Mouse (Mus musculus): ENCODE measurements around the gene Klk1. TPM values are rescaled to one million over a fixed set of nuclear protein-coding genes. Genes with fewer than 3 reads are reported as not detected.
"Not testable (repeated sequence)": the region's sequence is repeated elsewhere in the genome, so short reads cannot be mapped to it uniquely, and the experiment has no call there.

Klk1 gene
- total RNA-seq (2014; rRNA removed) (not detected in 2 replicates), polyA plus RNA-seq (2015; fragmentation: Nextera tagmentation; extraction: Ambion mirVana) (not detected in 2 replicates)

DNA sequence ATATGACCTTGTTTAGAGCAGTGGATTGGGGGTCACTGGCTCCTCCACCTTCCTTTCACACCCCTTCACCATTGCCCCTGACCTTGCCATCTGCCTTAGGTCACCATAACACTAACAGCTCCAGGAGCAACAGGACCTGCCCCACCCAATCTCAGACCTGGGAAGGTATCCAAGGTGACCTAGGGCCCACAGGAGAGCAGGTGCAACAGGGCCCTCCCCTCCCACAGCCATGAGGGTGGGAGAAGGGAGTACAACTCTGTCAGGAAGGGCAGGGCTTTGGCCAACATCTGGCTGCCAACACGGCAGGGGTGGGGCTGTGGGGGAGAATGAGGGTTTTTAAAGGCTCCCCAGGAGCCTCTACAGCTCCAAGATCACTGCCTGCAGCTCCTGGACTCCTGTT lies at the start of gene Klk1:
TSS of gene Klk1 (plus strand) at position 285 of the 400 bp plus-strand sequence.
- no peak for ATAC-seq
- no peak for TF ChIP-seq CTCF (IDR thresholded peaks at IDR 0.05; ENCODE audit: low read depth)
- no peak for DNase-seq
- Histone ChIP-seq H3K4me2 (ENCODE audit: low read depth) (no peak within 1 kb of the TSS), H3K27ac (ENCODE audit: low read depth, low read length) (no peak within 1 kb of the TSS), H3K9ac (no peak within 1 kb of the TSS), H3K4me1 (ENCODE audit: insufficient read depth) (no peaks in the 10 kb centered on the region), H3K27me3 (ENCODE audit: insufficient read depth, low read length) (no peaks in the 10 kb centered on the region), H3K9me3 (ENCODE audit: low read length) (no peaks in the 10 kb centered on the region), H3K36me3 (ENCODE audit: insufficient read depth) (no peaks in the 10 kb centered on the region), H3K4me3 (ENCODE audit: low read depth, low read length) (no peak within 1 kb of the TSS)
- WGBS, result 44% methylated on average over 1 of the region's 1 CpGs

DNA sequence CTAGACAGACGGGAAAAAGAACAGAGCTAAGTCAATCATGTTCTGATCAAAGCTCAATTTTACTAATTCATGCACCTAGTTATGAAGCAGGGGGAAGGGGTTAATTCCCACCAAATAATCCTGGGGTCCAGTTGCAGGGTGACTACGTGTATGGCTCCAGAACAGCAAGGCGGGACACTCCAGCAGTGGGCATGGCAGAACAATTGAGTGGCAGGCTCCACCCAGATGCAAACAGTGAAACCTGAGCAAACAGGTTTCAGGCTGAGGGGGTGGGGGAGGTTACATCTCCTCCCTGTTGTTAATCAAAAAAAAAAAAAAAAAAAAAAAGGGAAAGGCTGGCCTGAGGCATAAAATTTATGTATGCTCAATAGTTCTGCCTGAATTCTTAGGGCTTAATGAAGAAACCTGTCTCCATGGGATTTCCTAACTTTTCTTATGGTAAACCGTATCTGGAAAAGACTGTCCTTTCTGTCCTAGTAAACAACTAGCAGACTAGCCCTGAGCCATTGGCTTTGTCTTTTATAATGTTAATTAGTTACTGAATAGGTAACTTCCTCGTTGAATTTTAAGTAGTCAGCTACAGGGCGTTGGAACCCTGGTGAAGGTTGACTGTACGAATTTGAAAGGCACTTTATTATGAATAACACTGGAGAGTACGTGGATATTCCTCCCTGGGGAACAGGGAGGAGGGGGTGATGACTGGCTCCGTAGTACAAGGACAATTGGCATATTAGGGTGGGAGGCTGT lies 45.7 kb upstream of the Klk1 start:
- H3K9ac ChIP-seq, result no peak overlapping the region
- H3K36me3 ChIP-seq (ENCODE audit: insufficient read depth), result no peaks in the 10 kb centered on the region
- H3K4me3 ChIP-seq (ENCODE audit: low read depth, low read length), result no peak overlapping the region
- H3K4me1 ChIP-seq (ENCODE audit: insufficient read depth), result no peaks in the 10 kb centered on the region
- ATAC-seq (no peak), DNase-seq (no peak)
- TF ChIP-seq CTCF (IDR thresholded peaks at IDR 0.05; ENCODE audit: low read depth), result no peak
- no peak overlapping the region for H3K4me2 ChIP-seq (ENCODE audit: low read depth)
- WGBS, result 21% methylated on average over 9 of the region's 9 CpGs
- no peak overlapping the region for H3K27ac ChIP-seq (ENCODE audit: low read depth, low read length)
- H3K9me3 ChIP-seq (ENCODE audit: low read length), result no peaks in the 10 kb centered on the region
- no peaks in the 10 kb centered on the region for H3K27me3 ChIP-seq (ENCODE audit: insufficient read depth, low read length)

DNA sequence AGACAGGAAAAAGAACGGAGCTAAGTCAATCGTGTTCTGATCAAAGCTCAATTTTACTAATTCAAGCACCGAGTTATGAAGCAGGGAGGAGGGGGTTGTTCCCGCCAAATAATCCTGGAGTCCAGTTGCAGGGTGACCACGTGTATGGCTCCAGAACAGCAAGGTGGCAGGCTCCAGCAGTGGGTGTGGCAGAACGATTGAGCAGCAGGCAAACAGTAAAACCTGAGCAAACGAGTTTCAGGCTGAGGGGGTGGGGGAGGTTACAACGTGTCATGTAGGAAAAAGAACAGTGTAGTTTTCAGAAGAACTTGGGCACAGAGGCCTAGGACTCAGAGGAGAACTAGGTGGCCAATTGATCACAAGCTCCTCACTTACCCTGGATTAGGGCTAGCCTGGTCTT lies 38.6 kb upstream of the Klk1 start:
- 66% methylated on average over 8 of the region's 8 CpGs for WGBS
- H3K4me3 ChIP-seq (ENCODE audit: low read depth, low read length); H3K4me1 ChIP-seq (ENCODE audit: insufficient read depth); ATAC-seq; H3K9ac ChIP-seq; H3K27me3 ChIP-seq (ENCODE audit: insufficient read depth, low read length); H3K36me3 ChIP-seq (ENCODE audit: insufficient read depth); DNase-seq; H3K27ac ChIP-seq (ENCODE audit: low read depth, low read length); H3K9me3 ChIP-seq (ENCODE audit: low read length); H3K4me2 ChIP-seq (ENCODE audit: low read depth): not testable (repeated sequence)

DNA sequence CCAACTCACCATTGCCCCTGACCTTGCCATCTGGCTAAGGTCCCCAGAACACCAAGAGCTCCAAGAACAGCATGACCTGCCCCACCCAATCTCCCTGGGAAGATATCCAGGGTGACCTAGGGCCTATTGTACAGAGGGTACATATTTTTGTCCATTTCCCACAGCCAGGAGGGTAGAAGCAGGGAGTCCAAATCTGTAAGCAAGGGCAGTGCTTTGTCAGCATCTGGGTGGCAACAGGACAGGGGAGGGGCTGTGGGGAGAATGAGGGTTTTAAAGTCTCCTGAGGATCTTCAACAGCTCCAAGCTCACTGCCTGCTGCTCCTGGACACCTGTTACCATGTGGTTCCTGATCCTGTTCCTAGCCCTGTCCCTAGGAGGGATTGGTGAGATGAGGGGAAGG lies 37.2 kb upstream of the Klk1 start, which contains the start of gene Klk1b24:
TSS of gene Klk1b24 (plus strand) at position 301 of the 400 bp plus-strand sequence.
- not testable (repeated sequence) for H3K27ac ChIP-seq (ENCODE audit: low read depth, low read length); DNase-seq; H3K4me2 ChIP-seq (ENCODE audit: low read depth); ATAC-seq; H3K4me3 ChIP-seq (ENCODE audit: low read depth, low read length); H3K9ac ChIP-seq; H3K4me1 ChIP-seq (ENCODE audit: insufficient read depth); H3K36me3 ChIP-seq (ENCODE audit: insufficient read depth); H3K27me3 ChIP-seq (ENCODE audit: insufficient read depth, low read length); H3K9me3 ChIP-seq (ENCODE audit: low read length)

DNA sequence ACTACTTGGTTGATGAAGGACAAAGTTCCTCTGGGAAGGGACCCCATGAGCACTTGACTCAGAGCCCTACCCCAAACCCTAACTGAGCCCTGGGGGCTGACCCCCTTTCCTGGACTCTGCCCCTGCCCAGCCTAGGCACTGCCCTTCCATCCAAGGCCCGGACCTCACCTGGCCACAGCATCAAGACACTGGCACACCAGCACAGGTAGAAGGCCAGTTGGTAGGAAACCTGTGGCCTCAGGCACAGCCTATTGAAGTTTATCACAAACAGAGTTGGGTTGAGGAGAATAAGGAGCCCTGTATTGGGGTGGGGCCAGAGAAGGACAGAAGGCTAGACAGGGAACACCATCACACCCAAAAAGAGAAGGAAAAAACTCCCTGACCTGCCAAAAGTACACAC lies 31.7 kb upstream of the Klk1 start:
- WGBS, result 95% methylated on average over 1 of the region's 1 CpGs
- not testable (repeated sequence) for H3K36me3 ChIP-seq (ENCODE audit: insufficient read depth)

DNA sequence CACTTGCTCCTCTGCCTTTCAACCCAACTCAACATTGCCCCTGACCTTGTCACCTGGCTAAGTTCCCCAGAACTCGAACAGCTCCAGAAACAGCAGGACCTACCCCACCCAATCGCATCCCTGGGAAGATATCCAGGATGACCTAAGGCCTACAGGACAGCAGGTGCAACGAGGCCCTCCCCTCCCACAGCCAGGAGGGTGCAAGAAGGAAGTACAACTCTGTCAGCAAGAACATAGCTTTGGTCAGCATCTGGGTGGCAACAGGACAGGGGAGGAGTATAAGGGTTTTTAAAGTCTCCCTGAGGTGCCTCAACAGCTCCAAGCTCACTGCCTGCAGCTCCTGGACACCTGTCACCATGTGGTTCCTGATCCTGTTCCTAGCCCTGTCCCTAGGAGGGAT lies 27.3 kb upstream of the Klk1 start, which contains the start of gene Klk1b3:
TSS of gene Klk1b3 (plus strand) at position 301 of the 400 bp plus-strand sequence.
- ATAC-seq (no peak), DNase-seq (no peak)
- Histone ChIP-seq H3K27ac (ENCODE audit: low read depth, low read length) (no peak within 1 kb of the TSS), H3K4me1 (ENCODE audit: insufficient read depth) (no peaks in the 10 kb centered on the region), H3K27me3 (ENCODE audit: insufficient read depth, low read length) (no peaks in the 10 kb centered on the region), H3K9me3 (ENCODE audit: low read length) (no peaks in the 10 kb centered on the region), H3K9ac (no peak within 1 kb of the TSS), H3K36me3 (ENCODE audit: insufficient read depth) (no peaks in the 10 kb centered on the region), H3K4me3 (ENCODE audit: low read depth, low read length) (no peak within 1 kb of the TSS), H3K4me2 (ENCODE audit: low read depth) (no peak within 1 kb of the TSS)
- no peak for TF ChIP-seq CTCF (IDR thresholded peaks at IDR 0.05; ENCODE audit: low read depth)
- 71% methylated on average over 3 of the region's 3 CpGs for WGBS

More for the DNA sequence above, 31.7 kb upstream of the Klk1 start:
- not testable (repeated sequence) for H3K27me3 ChIP-seq (ENCODE audit: insufficient read depth, low read length); H3K4me3 ChIP-seq (ENCODE audit: low read depth, low read length); H3K9me3 ChIP-seq (ENCODE audit: low read length); DNase-seq; H3K4me1 ChIP-seq (ENCODE audit: insufficient read depth); H3K4me2 ChIP-seq (ENCODE audit: low read depth); ATAC-seq; H3K27ac ChIP-seq (ENCODE audit: low read depth, low read length); H3K9ac ChIP-seq

DNA sequence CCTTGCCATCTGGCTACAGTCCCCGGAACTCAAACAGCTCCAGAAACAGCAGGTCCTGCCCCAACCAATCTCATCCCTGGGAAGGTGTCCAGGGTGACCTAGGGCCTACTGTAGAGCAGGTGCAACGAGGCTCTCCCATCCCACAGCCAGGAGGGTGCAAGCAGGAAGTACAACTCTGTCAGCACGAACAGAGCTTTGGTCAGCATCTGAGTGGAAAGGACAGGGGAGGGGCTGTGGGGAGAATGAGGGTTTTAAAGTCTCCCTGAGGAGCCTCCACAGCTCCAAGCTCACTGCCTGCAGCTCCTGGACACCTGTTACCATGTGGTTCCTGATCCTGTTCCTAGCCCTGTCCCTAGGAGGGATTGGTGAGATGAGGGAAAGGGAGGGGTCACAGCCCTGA lies 18.0 kb upstream of the Klk1 start, which contains the start of gene Klk1b4:
TSS of gene Klk1b4 (plus strand) at position 301 of the 400 bp plus-strand sequence.
- not testable (repeated sequence) for DNase-seq; H3K9ac ChIP-seq; H3K36me3 ChIP-seq (ENCODE audit: insufficient read depth); ATAC-seq; H3K27ac ChIP-seq (ENCODE audit: low read depth, low read length); H3K9me3 ChIP-seq (ENCODE audit: low read length); H3K27me3 ChIP-seq (ENCODE audit: insufficient read depth, low read length); H3K4me1 ChIP-seq (ENCODE audit: insufficient read depth); H3K4me2 ChIP-seq (ENCODE audit: low read depth); H3K4me3 ChIP-seq (ENCODE audit: low read depth, low read length)
- WGBS, result 55% methylated on average over 3 of the region's 3 CpGs

Measured in forebrain, postnatal 0 days (tissue).